Mouse (Mus musculus): Measurements from ENCODE around the gene Cog4. TPM values are rescaled to one million over a fixed set of nuclear protein-coding genes. Genes with fewer than 3 reads are reported as not detected.

Gene Cog4
- total RNA-seq (2021), result 10 to 100 TPM; 69.6 to 73.7 TPM

DNA sequence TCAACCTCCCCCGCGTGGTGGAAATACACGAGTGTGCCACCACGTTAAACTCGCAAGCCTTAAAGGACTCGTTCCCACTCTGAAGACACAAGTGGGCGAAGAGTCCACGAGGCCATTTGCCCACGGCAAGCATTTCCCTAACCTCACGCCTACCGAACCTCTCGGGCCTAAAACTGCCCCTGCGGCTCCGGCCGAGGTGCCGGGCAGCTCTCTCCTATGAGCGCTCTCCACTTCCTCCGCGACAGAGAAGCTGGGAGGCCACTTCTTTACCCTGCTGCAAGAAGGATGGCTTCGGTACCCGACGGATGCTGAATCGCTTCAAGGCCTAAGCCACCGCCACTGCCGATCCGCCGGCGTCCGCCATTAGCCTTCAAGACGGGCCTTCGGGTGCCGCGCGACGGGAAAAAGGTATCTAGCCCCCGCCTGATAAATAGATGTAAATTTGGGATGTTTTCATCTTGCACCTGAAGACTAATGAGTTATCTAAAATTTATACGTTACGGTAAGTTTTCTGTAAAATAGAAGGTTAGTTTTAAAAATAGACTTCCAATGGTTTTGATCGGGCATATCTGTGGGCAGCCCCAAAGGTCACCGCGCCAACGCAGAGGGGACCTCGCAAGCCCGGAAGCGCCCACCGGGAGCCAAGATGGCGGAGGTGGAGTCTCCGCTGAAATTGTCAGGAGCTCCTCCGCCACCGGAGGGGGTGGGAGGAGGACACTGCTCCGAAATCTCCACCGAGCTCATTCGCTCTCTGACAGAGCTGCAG is at the start of gene Cog4, which contains the start of gene Sf3b3:
Gene Cog4, plus strand, starts transcription at position 196 of the 766 bp plus-strand sequence.
Gene Sf3b3, minus strand, starts transcription at position 383 of the 766 bp plus-strand sequence.
- DNase-seq (ENCODE audit: low spot score), result peak; percentile 67
- intact Hi-C loops (cut with DNase I), result no loop called here

DNA sequence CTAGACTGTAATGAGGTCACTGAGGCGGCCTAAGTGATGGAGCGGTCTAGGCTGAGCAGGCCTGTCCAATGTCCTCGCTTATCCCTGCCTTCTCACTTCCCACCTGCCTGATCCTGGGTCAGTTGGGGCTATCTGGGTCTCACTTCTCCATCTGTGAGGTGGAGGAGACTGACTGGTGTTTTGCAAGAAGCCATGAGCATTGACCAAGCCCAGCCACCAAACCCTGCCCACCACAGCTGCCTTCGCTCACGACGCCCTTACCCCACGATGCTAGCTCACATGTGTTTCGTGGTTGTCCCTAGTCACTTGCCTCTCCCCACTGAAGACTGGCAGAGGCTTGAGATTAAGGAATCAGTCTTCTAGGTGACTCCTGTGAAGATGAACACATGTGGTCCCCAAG is 49.3 kb upstream of the Cog4 start:
- no peak for DNase-seq (ENCODE audit: low spot score)
- intact Hi-C loops (cut with DNase I), result no loop called here

DNA sequence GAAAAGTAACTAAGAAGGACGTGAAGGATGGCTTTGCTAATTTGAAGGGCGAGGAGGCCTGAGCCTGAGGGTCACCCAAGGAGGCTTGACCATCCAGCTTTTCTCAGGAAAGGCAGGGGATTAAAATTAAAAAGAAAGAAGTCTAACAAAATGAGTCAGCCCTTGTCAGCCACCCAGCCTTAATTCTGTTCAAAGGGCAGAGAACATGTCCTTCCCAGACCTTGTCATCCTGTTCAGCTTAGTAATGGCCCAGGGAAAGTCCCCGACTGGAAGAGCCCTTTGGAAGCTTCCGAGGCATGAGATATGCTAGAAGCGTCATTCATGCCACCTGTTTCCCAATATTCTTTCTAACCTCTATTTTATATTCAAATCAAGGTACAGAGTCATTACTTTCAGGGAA is 43.4 kb upstream of the Cog4 start:
- intact Hi-C loops (cut with DNase I), result no loop called here
- DNase-seq (ENCODE audit: low spot score), result no peak

DNA sequence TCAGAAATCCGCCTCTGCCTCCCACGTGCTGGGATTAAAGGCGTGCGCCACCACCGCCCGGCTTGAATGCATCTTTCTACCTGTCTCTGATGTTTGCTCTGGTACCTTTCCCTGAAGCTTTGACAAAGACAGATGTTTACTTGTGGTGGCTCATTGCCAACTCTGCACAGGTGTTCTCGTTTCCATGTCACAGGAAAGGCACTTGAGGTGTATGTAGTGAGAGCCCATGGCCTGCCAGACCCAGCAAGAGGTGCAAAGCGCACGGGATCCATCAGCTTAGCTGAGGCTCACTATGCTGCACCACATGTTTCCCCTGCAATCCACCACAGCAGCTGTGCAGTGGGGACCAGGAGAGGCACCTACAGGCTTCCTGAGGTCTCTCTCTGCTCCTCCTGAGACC is 42.5 kb upstream of the Cog4 start:
- no peak for DNase-seq (ENCODE audit: low spot score)
- intact Hi-C loops (cut with DNase I), result no loop called here

DNA sequence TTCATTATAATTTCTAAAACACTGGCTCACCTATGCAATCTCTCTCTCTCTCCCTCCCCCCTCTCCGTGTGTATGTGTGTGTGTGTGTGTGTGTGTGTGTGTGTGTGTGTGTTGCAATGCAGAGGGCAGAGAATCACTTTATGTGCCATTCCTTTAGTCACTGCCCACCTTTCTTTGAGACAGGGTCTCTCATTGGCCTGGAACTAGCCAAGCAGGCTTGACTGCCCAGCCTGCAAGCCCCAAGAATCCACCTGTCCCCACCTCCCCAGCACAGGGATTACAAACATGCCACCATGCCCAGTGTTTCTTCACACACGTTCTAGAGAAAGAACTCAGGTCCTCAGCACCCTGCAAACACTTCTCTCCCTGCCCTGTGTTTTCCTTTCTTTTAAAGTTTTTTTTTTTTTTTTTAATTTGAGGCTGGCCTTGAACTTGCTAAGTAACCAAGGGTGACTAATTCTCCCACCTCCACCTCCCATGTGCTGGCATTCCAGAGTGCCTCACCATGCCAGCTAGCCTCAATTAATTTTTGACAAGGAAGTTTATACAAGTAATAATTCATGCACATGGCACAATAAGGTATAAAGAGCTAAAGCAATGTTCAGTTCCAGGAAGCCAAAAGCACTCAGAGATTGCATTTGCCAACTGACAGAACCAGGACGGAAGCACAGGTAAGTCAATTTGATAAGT is 41.4 kb upstream of the Cog4 start:
- intact Hi-C loops (cut with DNase I), result no loop called here
- DNase-seq (ENCODE audit: low spot score), result no peak

DNA sequence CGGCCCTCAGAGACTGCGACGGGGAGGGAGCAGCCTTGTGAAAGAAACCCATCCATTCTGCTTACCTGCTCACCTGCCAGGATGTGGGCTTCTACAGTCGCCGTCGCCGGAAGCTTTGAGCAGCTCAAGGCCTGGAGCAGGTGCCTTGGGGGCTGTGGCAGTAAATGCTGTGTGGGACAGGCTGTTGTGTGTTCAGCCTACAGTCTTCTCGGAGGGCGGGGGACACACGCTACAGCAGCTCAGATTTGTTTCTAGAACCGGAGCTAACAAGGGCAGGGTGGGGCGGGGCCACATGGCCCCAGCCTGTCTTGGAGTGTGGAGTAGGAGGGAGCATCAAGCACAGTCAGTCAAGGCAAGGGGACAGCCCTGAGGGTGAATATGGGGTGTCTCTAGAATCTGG is 40.7 kb upstream of the Cog4 start, which contains the start of gene Il34:
Gene Il34, minus strand, starts transcription at position 256 of the 400 bp plus-strand sequence.
- no peak for DNase-seq (ENCODE audit: low spot score)
- intact Hi-C loops (cut with DNase I), result no loop called here

DNA sequence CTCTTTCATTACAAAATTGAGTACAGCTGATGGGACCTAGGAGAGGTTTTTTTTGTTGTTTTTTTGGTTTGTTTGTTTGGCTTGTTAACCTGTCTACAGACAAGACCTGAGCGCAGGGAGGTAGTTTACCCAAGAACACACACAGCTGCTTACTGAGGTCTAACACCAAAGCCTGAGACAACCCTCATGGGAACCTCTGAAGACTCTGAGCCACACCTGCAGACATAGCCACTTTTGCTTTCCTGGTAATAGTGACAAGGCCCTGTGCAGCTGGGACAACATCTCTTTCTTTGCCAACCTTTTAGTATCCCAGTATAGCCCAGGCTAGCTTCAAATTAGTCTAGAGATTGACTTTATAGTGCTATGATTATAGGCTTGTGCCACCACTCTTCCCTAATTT is 40.3 kb upstream of the Cog4 start:
- intact Hi-C loops (cut with DNase I), result no loop called here
- no peak for DNase-seq (ENCODE audit: low spot score)

DNA sequence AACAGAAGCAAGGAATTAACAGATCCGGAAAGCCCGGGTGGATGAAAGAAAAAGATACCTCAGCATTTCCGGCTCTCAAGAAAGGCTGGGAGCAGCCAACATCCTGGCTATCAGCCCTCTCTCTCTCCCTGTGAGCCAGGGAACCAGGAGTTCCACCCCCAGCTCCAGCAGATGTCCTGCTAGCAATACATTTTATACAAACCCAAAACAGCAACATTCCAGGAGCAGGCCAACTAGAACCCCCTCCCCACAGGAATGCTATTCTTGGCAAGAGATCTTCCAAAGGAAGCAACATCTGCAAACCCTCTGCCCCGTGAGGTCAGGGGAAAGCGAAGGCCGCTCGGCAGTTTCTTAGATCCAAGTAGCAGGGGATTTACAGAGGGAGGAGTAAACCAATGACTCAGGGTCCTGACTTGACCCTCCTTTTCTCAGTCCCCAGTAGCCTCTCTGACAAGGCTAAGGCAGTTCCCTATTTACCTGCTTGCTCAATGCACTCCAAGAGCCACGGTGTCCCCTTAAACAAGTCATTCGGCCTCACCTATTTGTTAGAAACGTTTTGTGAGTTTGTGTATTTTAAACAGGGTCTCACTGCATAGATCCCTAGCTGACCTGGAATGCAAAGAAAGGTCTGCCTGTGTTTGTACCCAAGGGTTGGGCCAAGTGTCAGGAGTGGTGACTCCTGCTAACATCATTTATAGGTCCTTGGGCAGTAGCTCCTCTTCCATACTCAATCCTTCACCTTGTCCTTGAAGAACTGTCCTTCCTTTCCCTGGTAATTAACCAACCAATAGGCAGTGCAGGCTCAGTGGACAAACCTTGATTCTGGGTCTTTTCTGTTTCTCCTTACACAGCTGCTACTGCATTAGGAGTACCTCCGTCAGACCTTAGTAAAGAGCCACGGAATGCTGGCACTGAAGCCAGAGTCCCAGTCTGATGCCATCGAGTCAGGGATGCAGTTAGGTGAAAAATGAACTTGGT is 37.6 kb upstream of the Cog4 start:
- DNase-seq (ENCODE audit: low spot score), result peak; percentile 13
- intact Hi-C loops (cut with DNase I), result no loop called here

DNA sequence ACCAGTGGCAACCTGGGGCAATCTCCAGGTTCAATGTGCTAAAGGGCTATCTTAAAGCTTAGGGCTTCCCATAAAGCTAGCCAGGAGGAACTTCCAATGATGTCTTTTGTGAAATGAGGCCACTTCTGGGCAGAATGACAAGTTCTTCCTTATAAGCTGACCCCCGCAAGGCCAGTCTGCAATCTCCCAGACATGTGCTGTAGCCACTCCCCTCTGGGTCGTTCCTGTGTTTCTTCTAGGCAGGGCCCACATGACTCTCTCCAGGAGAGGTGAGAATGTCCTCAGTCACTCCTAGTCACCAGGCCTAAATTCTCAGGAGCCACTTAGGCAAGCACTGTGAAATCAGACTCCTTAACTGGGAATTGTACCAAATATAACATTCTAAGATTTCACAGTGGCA is 36.6 kb upstream of the Cog4 start:
- DNase-seq (ENCODE audit: low spot score), result no peak
- intact Hi-C loops (cut with DNase I), result loop anchor here (10.0 kb wide), 1 partner anchor 165 kb away; no protein-coding TSS in a partner anchor

DNA sequence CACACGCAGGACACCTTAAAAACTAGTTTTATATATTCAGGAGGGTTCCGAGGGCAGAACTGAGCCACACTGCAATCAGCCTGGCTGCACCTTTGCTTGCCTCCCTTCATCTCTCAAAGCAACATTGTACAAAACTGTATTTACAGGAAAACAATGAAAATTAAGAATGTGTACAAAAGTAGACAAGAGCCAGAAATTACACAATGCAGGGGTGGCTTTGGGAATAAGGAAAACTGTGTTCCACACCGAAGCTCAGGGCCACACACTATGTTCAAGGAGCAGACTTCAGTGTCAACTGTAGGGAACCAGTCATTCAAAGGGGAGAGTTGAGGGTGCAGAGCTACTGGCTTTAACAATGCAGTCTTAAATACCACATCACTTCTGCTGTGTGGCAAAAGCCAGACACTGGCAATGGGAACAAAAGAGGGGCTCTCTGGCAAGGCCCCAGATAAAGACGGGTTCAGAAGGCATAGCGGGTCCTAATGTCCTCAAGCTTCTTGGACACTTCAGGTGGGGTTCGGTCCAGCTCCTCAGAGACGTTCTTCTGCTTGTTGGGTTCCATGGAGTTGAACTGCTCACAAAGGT is 35.8 kb upstream of the Cog4 start:
- intact Hi-C loops (cut with DNase I), result loop anchor here (10.0 kb wide), 1 partner anchor 166 kb away; no protein-coding TSS in a partner anchor
- DNase-seq (ENCODE audit: low spot score), result no peak

DNA sequence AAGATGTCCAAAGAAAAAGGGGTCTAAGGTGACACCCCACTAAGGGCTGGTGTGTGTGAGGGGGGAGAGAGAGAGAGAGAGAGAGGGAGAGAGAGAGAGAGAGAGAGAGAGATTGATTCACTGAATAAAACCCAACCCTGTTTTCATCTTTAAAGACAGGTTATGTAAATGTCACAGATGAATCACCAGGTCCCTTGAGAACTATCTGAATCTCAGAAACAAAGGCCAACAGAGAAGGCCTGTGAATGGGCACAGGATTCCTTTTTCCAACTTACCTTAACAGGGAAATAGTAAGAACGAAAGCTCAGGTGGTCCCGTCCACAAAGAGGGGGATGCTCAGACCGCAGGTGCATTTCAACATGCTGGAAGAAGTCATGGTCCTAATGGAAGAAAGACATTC is 35.3 kb upstream of the Cog4 start:
- no peak for DNase-seq (ENCODE audit: low spot score)
- intact Hi-C loops (cut with DNase I), result loop anchor here (10.0 kb wide), 1 partner anchor 166 kb away; no protein-coding TSS in a partner anchor

DNA sequence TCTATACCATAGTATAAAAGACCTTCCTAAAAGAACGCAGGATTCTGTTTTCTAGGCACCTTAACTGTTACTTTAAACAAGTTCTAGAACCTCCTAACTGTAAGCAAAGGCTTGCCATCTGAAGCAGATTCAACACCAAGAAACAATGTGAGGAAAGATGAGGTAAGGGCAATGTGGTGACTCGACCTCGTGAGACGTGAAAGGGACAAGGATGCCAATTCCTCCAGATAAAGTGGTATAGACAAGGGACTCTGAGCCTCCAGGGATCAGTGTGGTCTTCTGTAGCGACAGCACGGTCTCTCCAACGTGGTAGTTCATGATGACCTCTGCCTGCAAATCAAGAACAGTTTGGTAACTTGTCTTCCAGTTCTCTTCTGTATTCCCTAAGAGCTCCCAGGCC is 34.6 kb upstream of the Cog4 start:
- intact Hi-C loops (cut with DNase I), result loop anchor here (10.0 kb wide), 1 partner anchor 167 kb away; no protein-coding TSS in a partner anchor
- no peak for DNase-seq (ENCODE audit: low spot score)

DNA sequence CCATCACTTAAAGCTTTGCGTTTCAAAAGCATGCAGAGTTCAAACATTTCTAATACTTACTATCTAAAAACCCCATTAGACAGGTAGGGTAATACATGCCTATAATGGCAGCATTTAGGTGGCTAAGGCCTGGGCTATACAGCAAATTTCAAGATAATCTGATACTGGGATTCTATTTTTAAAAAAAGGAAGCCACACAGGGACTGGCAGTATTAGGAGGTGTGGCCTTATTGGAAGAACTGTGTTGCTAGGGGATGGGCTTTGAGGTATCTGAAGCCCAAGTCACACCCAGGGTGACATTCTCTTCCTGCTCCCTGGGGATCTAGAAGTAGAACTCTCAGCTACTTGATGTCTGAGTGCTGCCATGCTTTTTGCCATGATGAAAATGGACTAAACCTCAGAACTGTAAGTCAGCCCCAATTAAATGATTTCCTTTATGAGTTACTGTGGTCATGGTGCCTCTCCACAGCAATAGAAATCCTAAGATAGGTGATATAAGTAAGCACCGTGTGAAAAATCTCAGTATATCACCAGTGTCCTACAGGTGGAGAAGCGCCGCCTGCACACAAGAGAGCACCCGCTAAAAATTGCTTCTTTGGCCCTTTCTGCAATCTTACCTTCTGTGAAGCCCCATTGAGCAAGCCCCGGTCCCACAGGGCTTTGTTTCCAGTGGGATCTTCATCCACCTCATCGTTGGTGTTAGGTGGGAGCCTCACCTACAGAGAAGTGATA is 33.9 kb upstream of the Cog4 start:
- no peak for DNase-seq (ENCODE audit: low spot score)
- intact Hi-C loops (cut with DNase I), result loop anchor here (10.0 kb wide), 1 partner anchor 168 kb away; no protein-coding TSS in a partner anchor

DNA sequence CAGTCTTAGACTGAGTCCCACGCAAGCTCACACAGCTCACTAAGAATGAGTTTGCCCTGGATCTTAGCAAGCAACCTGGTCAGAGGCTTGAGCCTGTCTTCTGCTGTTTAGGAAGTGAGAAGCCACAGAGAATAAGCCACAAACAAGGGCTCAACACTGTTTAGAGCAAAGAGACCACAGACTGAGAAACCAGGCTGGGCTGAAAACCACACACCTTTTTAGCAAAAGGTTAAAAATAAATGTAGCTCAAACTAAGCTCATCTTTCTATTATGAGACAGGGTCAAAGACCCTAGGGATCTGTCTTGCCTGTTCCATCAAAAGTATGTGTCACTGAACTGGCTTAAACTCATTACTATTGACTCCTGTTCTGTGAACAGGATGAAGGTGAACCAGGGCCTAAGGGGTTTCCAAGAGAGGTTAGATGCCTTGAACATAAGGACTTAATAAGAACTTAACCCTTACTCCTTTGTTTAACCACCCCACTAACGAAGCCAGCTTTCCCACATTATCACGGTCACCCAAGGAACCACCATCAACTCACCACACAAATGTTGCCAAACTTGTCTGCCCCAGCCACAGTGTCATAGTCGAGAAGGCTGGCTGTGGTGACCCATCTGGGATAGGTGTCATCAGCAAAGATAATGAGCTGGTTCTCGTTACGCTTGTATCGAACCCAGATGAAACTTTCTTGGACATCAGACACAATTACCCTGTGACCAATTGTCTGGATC is 33.2 kb upstream of the Cog4 start:
- intact Hi-C loops (cut with DNase I), result loop anchor here (10.0 kb wide), 1 partner anchor 168 kb away; no protein-coding TSS in a partner anchor
- DNase-seq (ENCODE audit: low spot score), result no peak

DNA sequence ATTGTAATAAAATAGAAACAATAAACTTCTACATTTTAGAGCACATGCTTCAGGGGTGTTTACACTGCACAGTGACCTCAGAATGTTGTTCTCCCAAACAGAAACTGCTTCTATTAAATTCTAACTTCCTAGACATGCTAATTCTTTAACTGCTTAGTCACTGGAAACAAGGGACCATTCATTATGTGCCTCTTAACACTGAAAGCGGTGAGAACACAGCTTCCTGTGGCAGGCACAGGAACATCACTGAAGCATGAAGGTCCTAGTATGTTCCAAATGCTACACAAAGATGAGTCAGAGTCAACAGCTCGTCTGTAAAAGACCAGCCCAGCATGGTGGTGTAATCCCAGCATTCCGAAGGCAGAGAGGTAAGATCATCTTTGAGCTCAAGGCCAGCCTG is 31.1 kb upstream of the Cog4 start:
- DNase-seq (ENCODE audit: low spot score), result no peak
- intact Hi-C loops (cut with DNase I), result loop anchor here (10.0 kb wide), 1 partner anchor 171 kb away; no protein-coding TSS in a partner anchor

DNA sequence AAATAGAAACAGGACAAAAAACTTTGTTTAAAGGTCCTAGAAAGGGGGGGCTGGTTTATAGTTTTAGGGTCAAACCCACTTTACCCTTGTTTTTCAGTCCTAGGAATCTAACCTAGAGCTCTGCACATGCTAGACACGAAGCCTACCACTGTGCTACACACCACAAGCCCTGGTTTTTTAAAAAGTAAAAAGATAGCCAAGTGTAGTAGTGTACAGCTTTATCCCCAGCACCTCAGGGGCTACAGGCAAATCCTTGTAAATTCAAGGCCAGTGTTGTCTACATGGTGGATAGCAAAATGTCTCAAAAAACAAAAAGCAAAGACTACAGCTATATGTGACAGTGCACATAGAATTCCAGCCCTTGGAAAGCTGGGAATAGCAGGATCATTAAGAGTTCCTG is 29.4 kb upstream of the Cog4 start:
- no peak for DNase-seq (ENCODE audit: low spot score)
- intact Hi-C loops (cut with DNase I), result loop anchor here (10.0 kb wide), 1 partner anchor 172 kb away; no protein-coding TSS in a partner anchor

DNA sequence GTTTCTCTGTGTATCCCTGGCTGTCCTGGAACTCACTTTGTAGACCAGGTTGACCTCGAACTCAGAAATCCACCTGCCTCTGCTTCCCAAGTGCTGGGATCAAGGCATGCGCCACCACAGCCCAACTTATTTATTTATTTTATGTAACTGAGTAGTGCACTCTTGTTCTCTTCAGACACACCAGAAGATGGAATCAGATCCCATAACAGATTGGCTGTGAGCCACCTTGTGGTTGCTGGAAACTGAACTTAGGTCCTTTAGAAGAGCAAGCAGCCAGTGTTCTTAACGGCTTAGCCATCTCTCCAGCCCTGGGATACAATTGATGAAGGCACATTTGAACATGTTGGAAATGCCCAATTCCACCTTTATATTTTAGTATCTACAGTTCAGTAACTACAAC is 27.8 kb upstream of the Cog4 start:
- no peak for DNase-seq (ENCODE audit: low spot score)
- intact Hi-C loops (cut with DNase I), result loop anchor here (10.0 kb wide), 1 partner anchor 174 kb away; no protein-coding TSS in a partner anchor

DNA sequence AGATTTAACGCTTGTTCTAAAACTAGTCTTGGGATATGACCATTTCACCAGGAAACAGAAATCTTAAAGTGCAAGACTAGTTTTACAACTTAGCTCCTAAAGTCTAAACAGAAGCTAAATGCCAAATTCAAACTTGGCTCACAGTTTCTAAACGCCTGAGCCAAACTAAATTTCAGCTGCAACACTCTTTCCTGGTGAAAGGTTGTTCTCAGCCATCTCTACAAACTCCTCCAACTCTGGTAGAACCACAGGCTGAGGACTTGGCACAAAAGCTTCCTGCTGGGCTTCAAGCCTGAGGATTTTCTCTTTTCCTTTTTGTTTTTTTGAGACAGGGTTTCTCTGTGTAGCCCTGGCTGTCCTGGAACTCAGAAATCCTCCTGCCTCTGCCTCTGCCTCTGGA is 26.1 kb upstream of the Cog4 start:
- DNase-seq (ENCODE audit: low spot score), result no peak
- intact Hi-C loops (cut with DNase I), result no loop called here

Data from heart, postnatal 25 days (tissue).